Mouse (Mus musculus) liver, embryonic 14.5 days (tissue): ENCODE results near the gene Lrwd1.

ENCODE experiments used
- CTCF ChIP-seq: IDR thresholded peaks from 2 replicates; pipeline ENCODE4 v1.5.1; 2016; ENCODE audit warnings: antibody characterized with exemption, low read depth, control low read depth
- EP300 ChIP-seq: IDR thresholded peaks from 2 replicates; pipeline ENCODE4 v1.6.1; 2016; ENCODE audit warnings: antibody characterized with exemption, low read depth

DNA sequence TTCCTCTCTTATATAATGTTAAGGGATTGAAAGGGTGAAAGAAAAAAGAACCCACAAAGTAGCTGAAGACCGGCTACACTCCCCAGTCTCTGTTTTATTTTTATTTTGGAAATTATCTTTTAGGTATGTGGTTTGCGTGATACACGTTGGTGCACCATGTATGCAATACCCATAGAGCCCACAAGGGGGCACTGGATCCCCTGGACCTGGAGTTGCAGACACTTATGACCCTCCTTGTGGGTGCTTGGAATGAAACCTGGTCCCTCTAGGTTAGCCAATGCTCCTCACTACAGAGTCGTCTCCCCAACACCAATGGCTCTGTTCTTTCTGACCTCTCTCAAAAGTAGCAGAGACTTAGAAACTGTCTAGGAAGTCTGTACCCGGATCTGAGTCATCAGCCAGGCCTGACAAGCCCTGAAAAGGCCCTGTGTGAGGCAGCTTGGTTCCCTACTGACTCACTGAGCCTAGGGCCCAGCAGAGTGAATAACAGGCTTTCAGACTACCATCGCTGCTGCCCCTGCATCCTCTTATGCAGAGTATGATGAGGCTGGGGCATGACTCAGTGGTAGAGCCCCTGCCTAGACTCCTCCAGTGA lies 7.4 kb upstream of the Lrwd1 start:
- TF ChIP-seq EP300 (no peak), CTCF (peak; percentile 72)
